Mouse (Mus musculus) liver, postnatal 0 days (tissue): Measurements from ENCODE around the gene Fam107b. TPM values are rescaled to one million over a fixed set of nuclear protein-coding genes. Genes with fewer than 3 reads are reported as not detected.

ENCODE experiments used
- ATAC-seq: fragments of 200-750 bp; cut with Nextera tagmentation; 2 replicates; pipeline ENCODE4 v1.8.0; 2017; ENCODE audit warnings: mild to moderate bottlenecking, moderate library complexity
- DNase-seq: peaks from one replicate; pipeline ENCODE4 v3.0.0-alpha.2; 2016
- H3K27ac ChIP-seq: fragments of 300-500 bp; sonication (generic); 2 replicates; pipeline ENCODE4 v1.5.1; 2014; ENCODE audit warnings: antibody characterized with exemption, moderate library complexity, mild to moderate bottlenecking, low read depth
- H3K27me3 ChIP-seq: fragments of 300-500 bp; sonication (generic); 2 replicates; pipeline ENCODE4 v1.6.1; 2014; ENCODE audit warnings: low read length, control low read depth, mixed read lengths; ENCODE audit not compliant: insufficient read depth
- H3K36me3 ChIP-seq: fragments of 300-500 bp; sonication (generic); replicated peaks from 2 replicates; pipeline ENCODE4 v1.6.1; 2014; ENCODE audit warnings: mild to moderate bottlenecking, control low read depth, low read length, moderate library complexity, mixed read lengths; ENCODE audit not compliant: insufficient read depth
- H3K4me1 ChIP-seq: fragments of 300-500 bp; sonication (generic); 2 replicates; pipeline ENCODE4 v1.6.1; 2014; ENCODE audit warnings: antibody characterized with exemption, mild to moderate bottlenecking, control low read depth; ENCODE audit not compliant: insufficient read depth
- H3K4me2 ChIP-seq: fragments of 300-500 bp; sonication (generic); 2 replicates; pipeline ENCODE4 v1.6.1; 2014; ENCODE audit warnings: low read depth, mild to moderate bottlenecking, low read length, moderate library complexity, mixed read lengths
- H3K4me3 ChIP-seq: fragments of 300-500 bp; sonication (generic); 2 replicates; pipeline ENCODE4 v1.5.1; 2014; ENCODE audit warnings: low read depth, low read length
- H3K9ac ChIP-seq: fragments of 300-500 bp; sonication (generic); replicated peaks from 2 replicates; pipeline ENCODE4 v1.6.1; 2014; ENCODE audit warnings: mild to moderate bottlenecking, moderate library complexity
- H3K9me3 ChIP-seq: fragments of 300-500 bp; sonication (generic); 2 replicates; pipeline ENCODE4 v1.6.1; 2016; ENCODE audit warnings: mild to moderate bottlenecking, control low read depth, low read length, mixed read lengths
- CTCF ChIP-seq: sonication (generic); IDR thresholded peaks from 2 replicates; pipeline ENCODE4 v1.5.1; 2016; ENCODE audit warnings: antibody characterized with exemption, low read depth
- EP300 ChIP-seq: IDR thresholded peaks from 2 replicates; pipeline ENCODE4 v1.6.1; 2016; ENCODE audit warnings: antibody characterized with exemption, low read depth, mild to moderate bottlenecking
- WGBS: fragments of 180-500 bp; shearing (Covaris S2); extraction: QIAGEN DNeasy Blood & Tissue Kit; methylation state at CpG from one replicate; pipeline ENCODE4 v1.1.7; 2014; ENCODE audit not compliant: insufficient replicate concordance; 5-methylcytosine and 5-hydroxymethylcytosine counted together
- polyA plus RNA-seq: library from polyadenylated mRNA; unstranded; fragments of >200 nt; fragmentation: Nextera tagmentation; extraction: Ambion mirVana; gene quantifications from 2 replicates; pipeline ENCODE4 v1.2.1, GENCODE M21; 2015

Fam107b gene
- polyA plus RNA-seq, 1 experiment from 2014 or later: 23.1 TPM

DNA sequence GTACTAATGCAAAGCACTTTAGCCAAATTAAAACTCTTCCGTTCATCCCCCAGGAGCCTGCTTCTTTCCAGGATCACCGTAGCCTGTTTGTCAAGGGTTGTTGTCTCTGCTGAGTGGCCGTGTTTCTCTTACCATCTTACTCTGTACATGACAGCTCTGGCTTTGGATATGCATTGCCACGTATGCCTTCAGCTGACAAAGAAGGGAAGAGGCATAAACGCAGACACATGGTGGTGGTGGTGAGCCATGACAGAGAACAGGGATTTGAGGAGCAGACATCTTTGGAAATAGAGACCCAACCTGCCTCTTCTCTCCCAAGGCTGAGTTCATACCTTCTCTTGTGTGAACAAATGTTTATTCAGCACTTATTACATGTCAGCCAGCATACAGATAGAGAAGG is 226.3 kb downstream of the Fam107b start:
- 74% methylated on average over 5 of the region's 5 CpGs for WGBS
- H3K4me2 ChIP-seq: no peak overlapping the region

DNA sequence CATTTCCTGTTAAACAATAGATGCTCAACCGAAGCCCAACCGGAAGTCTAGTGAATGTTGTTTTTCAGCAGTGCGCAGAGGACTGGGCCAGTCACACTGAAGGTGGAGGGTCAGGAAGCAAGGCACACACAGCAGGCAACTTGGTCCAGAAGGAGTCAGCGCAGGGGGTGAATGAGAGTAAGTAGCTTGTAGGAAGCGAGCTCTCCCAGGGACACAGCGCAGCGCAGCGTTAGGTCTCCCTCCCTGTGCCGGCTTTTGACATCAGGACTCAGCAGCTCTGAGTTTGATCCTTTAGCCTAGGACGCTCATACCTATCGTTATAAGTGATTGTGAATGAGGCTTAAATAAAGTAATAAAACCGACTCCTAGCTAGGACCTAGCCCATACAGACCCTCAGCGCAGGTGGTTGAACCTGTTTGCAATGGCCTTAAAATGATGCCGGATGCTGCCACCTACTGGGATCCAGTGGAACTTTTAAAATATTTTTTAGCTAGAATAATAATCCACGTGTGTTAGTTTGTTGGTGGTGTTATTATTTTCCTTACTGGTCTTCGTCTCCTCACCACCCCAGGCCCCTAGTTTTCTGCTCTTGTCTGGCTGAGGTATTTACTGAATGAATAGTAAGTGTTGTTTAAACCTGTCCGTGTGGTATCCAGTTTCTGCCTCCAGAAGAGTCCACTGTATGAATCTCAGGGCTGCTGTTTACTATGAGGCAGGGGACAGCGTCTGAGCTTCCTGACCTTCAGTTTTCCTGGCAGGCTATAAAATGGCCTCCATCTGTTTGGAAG is 229.7 kb downstream of the Fam107b start:
- Histone ChIP-seq H3K36me3 (no peaks in the 10 kb centered on the region), H3K9ac (no peak overlapping the region), H3K4me2 (peak overlapping the region; percentile 67), H3K27me3 (no peaks in the 10 kb centered on the region), H3K27ac (no peak overlapping the region), H3K4me3 (peak overlapping the region; percentile 21), H3K4me1 (0 out of 2 replicates have a peak, but pooled peaks cover 2% of the 10 kb centered on the region), H3K9me3 (no peaks in the 10 kb centered on the region)
- TF ChIP-seq EP300 (no peak), CTCF (peak; percentile 75)
- ATAC-seq (peak; percentile 33; the same call in 1 of the 2 replicates), DNase-seq (peak; percentile 54)
- WGBS: 8% methylated on average over 18 of the region's 18 CpGs

More for the DNA sequence above, 226.3 kb downstream of the Fam107b start:
- no peak for TF ChIP-seq CTCF
- no peak for TF ChIP-seq EP300
- 0 out of 2 replicates have a peak, but pooled peaks cover 2% of the 10 kb centered on the region for H3K4me1 ChIP-seq
- H3K36me3 ChIP-seq: no peaks in the 10 kb centered on the region
- H3K4me3 ChIP-seq: no peak overlapping the region
- ATAC-seq (no peak), DNase-seq (no peak)
- no peak overlapping the region for H3K9ac ChIP-seq
- H3K9me3 ChIP-seq: no peaks in the 10 kb centered on the region
- no peaks in the 10 kb centered on the region for H3K27me3 ChIP-seq
- H3K27ac ChIP-seq: no peak overlapping the region

DNA sequence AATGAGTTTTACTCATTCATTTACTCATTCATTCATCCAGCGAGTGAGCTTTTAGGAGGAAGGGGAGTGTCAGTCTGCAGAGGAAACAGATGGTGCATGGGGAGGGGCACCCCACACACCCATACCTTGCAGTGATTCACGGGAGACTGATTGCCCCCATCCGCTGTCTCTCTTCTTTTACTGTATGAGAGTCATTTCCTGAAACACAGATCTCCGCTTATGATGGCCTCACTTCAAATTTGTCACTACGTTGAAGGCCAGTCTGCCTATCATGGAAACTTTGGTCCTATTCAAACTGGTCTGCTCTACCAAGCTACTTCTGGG is 230.2 kb downstream of the Fam107b start:
- Histone ChIP-seq H3K4me1 (0 out of 2 replicates have a peak, but pooled peaks cover 2% of the 10 kb centered on the region), H3K27ac (no peak overlapping the region), H3K4me3 (no peak overlapping the region), H3K36me3 (no peaks in the 10 kb centered on the region), H3K27me3 (no peaks in the 10 kb centered on the region), H3K9ac (no peak overlapping the region), H3K4me2 (no peak overlapping the region), H3K9me3 (no peaks in the 10 kb centered on the region)
- ATAC-seq: no peak
- no peak for TF ChIP-seq EP300
- TF ChIP-seq CTCF: no peak
- WGBS: 28% methylated on average over 5 of the region's 5 CpGs
- no peak for DNase-seq

DNA sequence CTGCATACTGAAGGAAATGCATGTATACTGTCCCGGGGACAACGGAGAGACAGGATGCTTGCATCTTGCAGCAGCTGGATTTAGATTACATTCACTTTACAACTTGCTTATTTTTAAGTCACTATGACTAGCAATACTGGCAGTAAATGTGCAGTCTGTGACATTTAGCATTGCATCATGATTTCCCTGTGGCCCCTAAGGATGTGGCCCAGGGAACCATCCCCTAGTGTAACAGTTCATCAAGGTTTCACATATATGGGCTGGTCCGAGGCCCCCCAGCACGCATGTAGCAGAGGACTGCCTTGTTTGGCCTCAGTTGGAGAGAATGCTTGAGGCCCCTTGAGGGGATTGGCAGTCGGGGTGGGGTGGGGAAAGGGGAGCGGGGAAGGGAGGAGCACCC is 235.5 kb downstream of the Fam107b start:
- H3K36me3 ChIP-seq: no peaks in the 10 kb centered on the region
- 63% methylated on average over 6 of the region's 6 CpGs for WGBS
- H3K4me3 ChIP-seq: no peak overlapping the region
- H3K27me3 ChIP-seq: no peaks in the 10 kb centered on the region
- no peak overlapping the region for H3K27ac ChIP-seq
- no peak overlapping the region for H3K4me2 ChIP-seq
- TF ChIP-seq EP300 (no peak), CTCF (no peak)
- H3K4me1 ChIP-seq: no peaks in the 10 kb centered on the region
- no peak for ATAC-seq
- DNase-seq: no peak
- H3K9ac ChIP-seq: no peak overlapping the region
- no peaks in the 10 kb centered on the region for H3K9me3 ChIP-seq

DNA sequence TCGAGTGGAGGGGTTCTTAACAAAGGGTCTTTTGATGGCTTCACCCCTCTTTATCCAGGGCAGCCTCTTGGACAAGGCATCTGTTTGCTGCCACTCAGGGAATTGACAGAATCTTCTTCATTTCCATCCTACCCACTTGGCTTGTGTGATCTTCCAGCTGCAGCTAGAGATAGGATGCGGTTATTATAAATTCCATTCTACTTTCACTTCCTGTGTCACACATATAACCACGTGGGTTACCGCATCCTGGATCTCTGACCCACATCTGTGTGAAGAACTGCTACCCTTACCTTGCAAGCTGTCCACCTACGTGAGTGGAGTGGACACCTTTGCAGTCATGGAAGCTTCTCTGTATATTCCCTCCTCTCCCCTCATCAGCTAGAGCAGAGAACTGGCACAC is 240.0 kb downstream of the Fam107b start:
- no peak overlapping the region for H3K4me3 ChIP-seq
- 53% methylated on average over 5 of the region's 5 CpGs for whole genome bisulfite sequencing
- TF ChIP-seq EP300 (no peak), CTCF (no peak)
- no peak overlapping the region for H3K4me2 ChIP-seq
- ATAC-seq (no peak), DNase-seq (no peak)
- no peaks in the 10 kb centered on the region for H3K27me3 ChIP-seq
- no peaks in the 10 kb centered on the region for H3K9me3 ChIP-seq
- H3K4me1 ChIP-seq: no peaks in the 10 kb centered on the region
- no peaks in the 10 kb centered on the region for H3K36me3 ChIP-seq
- H3K27ac ChIP-seq: no peak overlapping the region
- no peak overlapping the region for H3K9ac ChIP-seq

DNA sequence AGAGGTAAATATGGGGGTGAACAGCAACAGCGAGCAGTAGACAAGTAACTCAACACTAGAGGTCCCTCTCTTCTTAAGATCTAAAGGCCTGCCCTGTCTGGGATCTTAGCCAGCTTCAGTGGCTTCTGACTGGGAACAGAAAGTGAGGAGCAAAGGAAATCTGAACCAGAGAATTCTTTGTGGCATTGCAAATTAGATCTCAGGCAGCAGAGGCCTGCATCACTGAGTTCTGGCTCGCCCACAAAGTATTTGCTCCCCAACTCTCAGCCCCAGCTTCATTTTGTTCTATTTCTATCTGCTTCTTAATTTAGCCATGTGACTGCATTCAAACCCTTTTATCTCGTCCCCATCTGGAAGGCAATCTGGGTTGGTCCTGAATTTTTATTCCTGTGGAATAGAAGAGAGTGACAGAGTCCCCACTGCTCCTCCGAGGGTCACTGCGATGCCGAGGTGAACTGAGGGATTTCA is 245.9 kb downstream of the Fam107b start:
- Histone ChIP-seq H3K27ac (no peak overlapping the region), H3K36me3 (no peaks in the 10 kb centered on the region), H3K9me3 (no peaks in the 10 kb centered on the region), H3K4me3 (no peak overlapping the region), H3K27me3 (no peaks in the 10 kb centered on the region), H3K9ac (no peak overlapping the region), H3K4me1 (no peaks in the 10 kb centered on the region), H3K4me2 (no peak overlapping the region)
- ATAC-seq: no peak
- DNase-seq: no peak
- TF ChIP-seq EP300 (no peak), CTCF (0 out of 2 replicates have a peak, but pooled peaks have one; percentile 11)
- WGBS: 76% methylated on average over 6 of the region's 6 CpGs
